Mouse (Mus musculus): ENCODE measurements at regions not wholly inside any gene's neighbourhood (a gene's known extent, or its start where the extent isn't known, plus 50 kb on each side); places are given as distances from the start of the nearest gene placed in this dataset.

- ATAC-seq (no peak), DNase-seq (ENCODE audit: low spot score) (no peak)
- Histone ChIP-seq H3K4me3 (ENCODE audit: low read length) (no peak overlapping the region), H3K4me1 (ENCODE audit: insufficient read depth, low read length) (0 out of 2 replicates have a peak, but pooled peaks cover 2% of the 10 kb centered on the region), H3K9me3 (ENCODE audit: low read length) (no peaks in the 10 kb centered on the region), H3K4me2 (ENCODE audit: low read depth, low read length) (no peak overlapping the region), H3K36me3 (ENCODE audit: insufficient read depth, low read length) (no peaks in the 10 kb centered on the region), H3K27me3 (ENCODE audit: insufficient read depth, low read length) (no peaks in the 10 kb centered on the region), H3K9ac (replicated peaks; ENCODE audit: low read length) (no peak overlapping the region), H3K27ac (no peak overlapping the region)
- TF ChIP-seq CTCF (IDR thresholded peaks at IDR 0.05; ENCODE audit: low read depth): no peak
- 5% methylated on average over 5 of the region's 5 CpGs for WGBS
Measured at GRCm38 (mm10) chr4:22970495-22970894, 482.3 kb upstream of the Pou3f2 start.

DNA sequence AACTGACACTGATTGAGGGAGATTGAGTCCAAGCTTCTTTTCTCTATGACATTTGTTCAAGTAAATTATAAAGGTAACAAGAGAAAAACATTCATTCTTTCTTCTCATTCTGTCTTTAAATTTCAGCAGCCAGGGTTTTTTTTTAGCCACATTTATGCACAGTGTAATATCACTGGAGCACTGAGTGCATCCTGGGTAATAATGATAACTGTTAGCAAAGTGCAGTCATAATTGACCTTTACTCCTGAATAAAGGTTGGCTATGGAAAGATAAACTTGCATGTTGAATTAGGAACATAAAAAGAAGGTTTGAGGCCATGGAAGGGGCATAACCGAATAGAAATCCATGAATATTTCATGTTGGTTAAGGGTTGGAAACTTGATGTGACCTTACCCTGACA is 461.3 kb upstream of the Pou3f2 start:
- DNase-seq (ENCODE audit: low spot score) (no peak), ATAC-seq (no peak)
- no peak overlapping the region for H3K4me3 ChIP-seq (ENCODE audit: low read length)
- WGBS: 53% methylated on average over 1 of the region's 1 CpGs
- no peaks in the 10 kb centered on the region for H3K9me3 ChIP-seq (ENCODE audit: low read length)
- H3K9ac ChIP-seq (replicated peaks; ENCODE audit: low read length): no peak overlapping the region
- H3K4me2 ChIP-seq (ENCODE audit: low read depth, low read length): no peak overlapping the region
- H3K27me3 ChIP-seq (ENCODE audit: insufficient read depth, low read length): no peaks in the 10 kb centered on the region
- H3K27ac ChIP-seq: no peak overlapping the region
- no peaks in the 10 kb centered on the region for H3K4me1 ChIP-seq (ENCODE audit: insufficient read depth, low read length)
- no peaks in the 10 kb centered on the region for H3K36me3 ChIP-seq (ENCODE audit: insufficient read depth, low read length)
- no peak for TF ChIP-seq CTCF (IDR thresholded peaks at IDR 0.05; ENCODE audit: low read depth)

- no peak overlapping the region for H3K4me2 ChIP-seq (ENCODE audit: low read depth, low read length)
- no peak for DNase-seq (ENCODE audit: low spot score)
- no peak overlapping the region for H3K4me3 ChIP-seq (ENCODE audit: low read length)
- H3K36me3 ChIP-seq (ENCODE audit: insufficient read depth, low read length): no peaks in the 10 kb centered on the region
- H3K27ac ChIP-seq: no peak overlapping the region
- WGBS: 91% methylated on average over 4 of the region's 4 CpGs
- no peak for TF ChIP-seq CTCF (IDR thresholded peaks at IDR 0.05; ENCODE audit: low read depth)
- H3K4me1 ChIP-seq (ENCODE audit: insufficient read depth, low read length): no peaks in the 10 kb centered on the region
- no peak overlapping the region for H3K9ac ChIP-seq (replicated peaks; ENCODE audit: low read length)
- H3K9me3 ChIP-seq (ENCODE audit: low read length): no peaks in the 10 kb centered on the region
- no peak for ATAC-seq
- no peaks in the 10 kb centered on the region for H3K27me3 ChIP-seq (ENCODE audit: insufficient read depth, low read length)
Measured at GRCm38 (mm10) chr4:22948880-22949279, 460.7 kb upstream of the Pou3f2 start.

DNA sequence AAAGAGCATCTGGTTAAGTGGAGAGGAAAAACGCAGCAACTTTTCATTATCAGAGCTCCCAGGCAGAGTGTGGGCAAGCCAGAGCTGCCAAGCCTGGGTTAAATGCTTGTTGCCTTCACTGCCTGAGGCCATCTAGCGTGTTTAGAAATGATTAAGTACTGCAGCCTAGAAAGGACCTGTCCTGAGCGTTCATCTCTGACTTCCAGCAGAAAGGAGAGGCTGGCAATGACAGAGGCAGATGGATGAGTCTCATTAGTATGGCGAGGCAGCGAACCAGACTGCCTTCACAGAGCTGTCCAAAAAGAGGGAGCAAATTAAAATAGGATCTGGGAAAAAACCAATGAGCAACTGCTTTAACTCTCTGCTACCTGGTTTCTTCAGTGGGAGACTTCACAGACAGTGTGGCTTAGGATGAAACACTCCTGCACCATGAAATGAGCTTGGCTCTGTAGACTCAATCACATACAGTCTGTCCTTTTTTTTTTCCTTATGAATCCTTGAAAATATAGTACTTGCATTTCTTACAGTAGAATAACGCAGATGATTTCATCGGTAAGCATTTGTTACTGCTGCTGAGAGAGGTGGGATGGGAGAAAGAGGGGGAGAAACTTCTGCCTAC is 458.7 kb upstream of the Pou3f2 start:
- Histone ChIP-seq H3K36me3 (ENCODE audit: insufficient read depth, low read length) (no peaks in the 10 kb centered on the region), H3K9me3 (ENCODE audit: low read length) (no peaks in the 10 kb centered on the region), H3K4me2 (ENCODE audit: low read depth, low read length) (0 out of 2 replicates have a peak overlapping the region, but pooled peaks have one; percentile 13), H3K4me1 (ENCODE audit: insufficient read depth, low read length) (no peaks in the 10 kb centered on the region), H3K27ac (no peak overlapping the region), H3K4me3 (ENCODE audit: low read length) (no peak overlapping the region), H3K9ac (replicated peaks; ENCODE audit: low read length) (no peak overlapping the region), H3K27me3 (ENCODE audit: insufficient read depth, low read length) (no peaks in the 10 kb centered on the region)
- TF ChIP-seq CTCF (IDR thresholded peaks at IDR 0.05; ENCODE audit: low read depth): no peak
- DNase-seq (ENCODE audit: low spot score): peak; percentile 76
- peak; percentile 82 for ATAC-seq
- WGBS: 30% methylated on average over 7 of the region's 7 CpGs

GRCm38 (mm10) chr4:22938302-22938701 is 450.1 kb upstream of the Pou3f2 start:
- Histone ChIP-seq H3K4me1 (ENCODE audit: insufficient read depth, low read length) (no peaks in the 10 kb centered on the region), H3K36me3 (ENCODE audit: insufficient read depth, low read length) (no peaks in the 10 kb centered on the region), H3K4me2 (ENCODE audit: low read depth, low read length) (no peak overlapping the region), H3K27ac (no peak overlapping the region), H3K27me3 (ENCODE audit: insufficient read depth, low read length) (no peaks in the 10 kb centered on the region), H3K4me3 (ENCODE audit: low read length) (no peak overlapping the region), H3K9ac (replicated peaks; ENCODE audit: low read length) (no peak overlapping the region), H3K9me3 (ENCODE audit: low read length) (no peaks in the 10 kb centered on the region)
- WGBS: 67% methylated on average over 1 of the region's 1 CpGs
- TF ChIP-seq CTCF (IDR thresholded peaks at IDR 0.05; ENCODE audit: low read depth): no peak
- DNase-seq (ENCODE audit: low spot score) (no peak), ATAC-seq (no peak)

GRCm38 (mm10) chr4:22924181-22924580 is 436.0 kb upstream of the Pou3f2 start:
- Histone ChIP-seq H3K4me1 (ENCODE audit: insufficient read depth, low read length) (no peaks in the 10 kb centered on the region), H3K27ac (no peak overlapping the region), H3K4me3 (ENCODE audit: low read length) (no peak overlapping the region), H3K9me3 (ENCODE audit: low read length) (no peaks in the 10 kb centered on the region), H3K4me2 (ENCODE audit: low read depth, low read length) (no peak overlapping the region), H3K9ac (replicated peaks; ENCODE audit: low read length) (no peak overlapping the region), H3K27me3 (ENCODE audit: insufficient read depth, low read length) (no peaks in the 10 kb centered on the region), H3K36me3 (ENCODE audit: insufficient read depth, low read length) (no peaks in the 10 kb centered on the region)
- TF ChIP-seq CTCF (IDR thresholded peaks at IDR 0.05; ENCODE audit: low read depth): no peak
- WGBS: 88% methylated on average over 8 of the region's 8 CpGs
- ATAC-seq (no peak), DNase-seq (ENCODE audit: low spot score) (no peak)

GRCm38 (mm10) chr4:22914886-22915285 is 426.7 kb upstream of the Pou3f2 start:
- TF ChIP-seq CTCF (IDR thresholded peaks at IDR 0.05; ENCODE audit: low read depth): no peak
- H3K27ac ChIP-seq: no peak overlapping the region
- WGBS: 28% methylated on average over 5 of the region's 5 CpGs

More at GRCm38 (mm10) chr4:22914886-22915285, 426.7 kb upstream of the Pou3f2 start:
- Histone ChIP-seq H3K9me3 (ENCODE audit: low read length) (no peaks in the 10 kb centered on the region), H3K4me3 (ENCODE audit: low read length) (no peak overlapping the region), H3K36me3 (ENCODE audit: insufficient read depth, low read length) (no peaks in the 10 kb centered on the region), H3K4me2 (ENCODE audit: low read depth, low read length) (no peak overlapping the region), H3K9ac (replicated peaks; ENCODE audit: low read length) (no peak overlapping the region), H3K27me3 (ENCODE audit: insufficient read depth, low read length) (no peaks in the 10 kb centered on the region), H3K4me1 (ENCODE audit: insufficient read depth, low read length) (no peaks in the 10 kb centered on the region)
- ATAC-seq (no peak), DNase-seq (ENCODE audit: low spot score) (no peak)
